Mouse (Mus musculus) right cerebral cortex, adult 2 months (tissue): ENCODE data around the gene Wdr48.
A peak's percentile ranks its signal among the peaks of the same experiment; 100 is the strongest.

Source experiments
- DNase-seq, 2 experiments: peaks; one replicate each; pipeline ENCODE4 v3.0.0; 2021 to 2022; ENCODE audit warnings: low spot score in 2 of 2

The Wdr48 gene

DNA sequence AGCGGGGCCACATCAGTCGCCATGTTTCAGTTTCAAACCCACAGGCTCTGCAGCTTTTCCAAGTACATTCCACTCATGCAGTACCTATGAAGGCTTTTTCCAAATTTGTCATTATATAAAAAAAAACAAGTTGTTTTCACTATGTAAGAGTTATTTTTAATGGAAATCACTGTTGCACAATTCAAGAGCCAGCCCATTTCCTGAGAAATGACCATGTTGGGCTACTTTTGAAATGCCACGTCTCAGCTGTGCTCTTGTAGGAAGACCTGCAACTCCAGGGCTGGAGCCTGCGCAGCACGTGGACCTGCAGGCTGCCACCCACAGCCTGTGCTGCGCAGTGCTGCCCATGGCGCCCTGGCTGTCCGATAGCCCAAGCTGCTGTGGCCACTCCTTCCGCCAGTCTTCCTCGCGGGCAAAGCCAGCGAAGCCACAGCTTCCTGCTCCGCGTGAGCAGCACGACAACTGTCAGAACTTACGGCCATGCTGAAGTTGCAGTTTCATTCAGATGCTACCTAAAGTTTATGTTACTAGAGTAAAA lies 30.5 kb downstream of the Wdr48 start:
- DNase-seq, result no peak

DNA sequence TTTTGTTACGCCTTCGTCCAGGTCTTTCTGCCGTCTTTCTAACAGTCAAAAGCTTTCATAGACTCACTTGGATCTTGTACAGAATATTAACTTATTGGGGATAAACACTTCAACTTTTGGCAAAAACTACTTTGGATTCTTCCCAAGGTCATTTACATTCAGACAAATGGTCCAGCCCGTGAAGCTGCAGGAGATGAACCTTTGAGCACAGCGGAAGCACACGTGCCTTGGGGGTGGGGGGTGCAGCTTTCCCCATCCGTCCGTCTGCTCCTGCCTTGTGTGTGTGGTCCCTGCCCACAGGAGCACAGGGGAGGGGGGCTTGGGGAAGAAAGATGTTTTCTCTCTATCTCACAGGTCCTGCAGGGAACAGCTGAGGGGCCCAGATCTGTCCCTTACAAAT lies 31.1 kb downstream of the Wdr48 start:
- no peak for DNase-seq

DNA sequence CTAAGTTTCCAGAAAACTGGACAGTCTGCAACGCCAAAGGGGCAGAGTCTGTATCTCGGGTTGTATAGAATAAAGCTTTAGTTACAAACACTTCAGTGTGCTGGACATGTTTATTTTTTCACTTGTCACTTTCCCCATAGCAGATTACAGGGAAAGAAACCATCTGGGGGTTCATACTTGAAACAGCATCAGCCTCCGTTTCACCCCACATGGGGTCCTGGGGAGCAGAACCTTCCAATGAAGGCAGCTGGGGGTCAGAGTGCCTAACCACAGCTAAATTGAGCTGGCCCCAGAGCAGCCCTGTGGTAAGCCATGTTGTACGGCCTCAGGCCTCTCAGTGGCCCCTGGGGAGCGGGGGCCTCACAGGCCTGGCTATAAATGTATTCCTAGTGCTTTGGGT lies 31.8 kb downstream of the Wdr48 start:
- DNase-seq, result no peak

DNA sequence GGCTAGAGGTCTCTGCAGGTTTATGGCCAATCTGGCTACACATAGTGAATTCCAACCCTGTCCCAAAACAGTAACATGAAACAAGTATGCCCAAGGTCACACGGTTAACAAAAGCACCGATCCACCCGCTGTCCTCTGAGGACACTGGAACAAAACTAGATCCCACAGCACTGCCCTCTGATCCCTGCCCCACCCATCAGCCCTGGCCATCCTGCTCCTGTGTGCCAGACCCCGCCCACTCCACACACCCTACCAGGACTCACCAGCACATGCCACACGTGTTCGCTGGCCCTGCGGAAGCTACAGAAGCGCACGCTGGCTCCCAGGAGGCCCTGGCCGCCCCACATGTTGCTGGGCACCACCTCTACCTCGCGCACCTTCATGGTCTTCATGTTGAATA lies 37.7 kb downstream of the Wdr48 start:
- DNase-seq, result no peak

DNA sequence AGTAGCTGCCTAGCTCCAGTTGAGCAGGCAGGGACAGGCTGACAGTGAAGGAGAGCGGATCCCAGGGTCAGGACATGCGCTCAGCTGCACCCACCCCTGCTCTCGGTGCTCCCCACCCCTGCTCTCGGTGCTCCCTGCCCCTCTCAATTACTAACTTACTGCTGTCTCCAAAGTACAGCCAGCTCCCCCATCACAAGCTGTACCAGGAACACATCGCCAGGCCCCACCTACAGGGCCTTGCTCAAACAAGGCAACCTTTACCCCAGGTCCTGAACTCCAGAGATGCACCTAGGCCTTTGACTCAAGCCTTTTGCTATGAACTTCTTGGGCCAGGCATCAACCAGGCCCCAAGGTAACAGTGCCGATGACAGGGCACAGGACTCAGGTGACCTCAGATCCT lies 39.0 kb downstream of the Wdr48 start:
- DNase-seq, result no peak

DNA sequence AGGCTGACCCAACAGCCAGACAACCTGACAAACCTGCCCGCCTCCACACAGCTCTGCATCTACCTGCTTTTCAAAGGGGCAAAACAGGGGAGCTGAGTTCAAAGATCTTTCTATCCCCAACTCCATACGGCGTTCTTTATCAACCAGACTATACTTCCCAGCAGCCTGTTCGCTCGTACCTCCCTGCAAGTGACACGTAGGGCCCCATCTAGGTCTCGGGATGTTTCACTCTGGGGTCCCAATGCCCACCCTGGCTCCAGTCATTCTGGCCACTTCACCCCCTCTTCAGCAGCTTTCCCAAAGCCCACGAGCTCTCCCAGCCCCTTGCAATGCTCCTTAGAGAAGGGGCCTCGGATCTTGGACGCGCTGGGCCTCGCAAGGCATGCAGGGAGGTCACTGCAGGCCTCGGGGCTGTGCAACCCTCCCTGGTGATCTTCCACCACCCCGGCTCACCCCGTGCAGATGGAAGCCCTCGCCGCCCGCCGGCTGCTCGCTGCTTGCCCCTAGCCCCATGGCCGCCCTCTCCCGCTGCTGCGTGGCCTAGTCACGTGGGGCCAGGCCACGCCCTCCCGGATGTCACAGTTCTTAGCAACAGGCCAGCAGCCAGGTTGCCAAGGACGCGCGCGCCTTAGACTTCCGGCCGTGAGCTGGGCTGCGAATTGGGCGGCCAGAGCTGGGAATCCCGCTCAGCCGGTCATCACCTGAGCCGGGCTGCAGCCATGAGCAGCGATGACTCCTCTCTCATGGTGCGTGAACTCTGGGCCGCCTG lies 42.5 kb downstream of the Wdr48 start, which contains the start of the genes Gorasp1 and Ttc21a:
Gene Gorasp1, minus strand, starts transcription at position 561 of the 769 bp plus-strand sequence.
Gene Ttc21a, plus strand, starts transcription at position 602 of the 769 bp plus-strand sequence.
- DNase-seq, result peak; percentile 92 to 97

DNA sequence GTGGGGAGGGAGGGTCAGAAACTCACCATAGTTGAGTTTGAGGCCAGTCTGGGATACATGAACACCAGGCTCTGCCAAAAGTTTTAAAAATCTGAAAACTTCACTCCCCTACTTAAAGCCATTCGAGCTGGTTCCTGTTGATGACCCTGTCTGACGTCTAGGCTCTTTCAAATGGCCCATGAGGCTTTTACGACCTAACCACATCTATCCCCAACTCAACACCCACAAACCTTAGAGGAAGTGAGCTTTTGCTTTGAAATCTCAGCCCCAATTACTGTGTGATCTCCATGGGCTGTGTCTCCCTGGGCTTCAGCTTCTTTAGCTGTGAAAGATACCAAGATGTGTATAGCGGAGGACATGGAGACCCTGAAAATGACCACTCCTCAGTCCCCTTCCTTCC lies 43.8 kb downstream of the Wdr48 start:
- DNase-seq, result no peak

DNA sequence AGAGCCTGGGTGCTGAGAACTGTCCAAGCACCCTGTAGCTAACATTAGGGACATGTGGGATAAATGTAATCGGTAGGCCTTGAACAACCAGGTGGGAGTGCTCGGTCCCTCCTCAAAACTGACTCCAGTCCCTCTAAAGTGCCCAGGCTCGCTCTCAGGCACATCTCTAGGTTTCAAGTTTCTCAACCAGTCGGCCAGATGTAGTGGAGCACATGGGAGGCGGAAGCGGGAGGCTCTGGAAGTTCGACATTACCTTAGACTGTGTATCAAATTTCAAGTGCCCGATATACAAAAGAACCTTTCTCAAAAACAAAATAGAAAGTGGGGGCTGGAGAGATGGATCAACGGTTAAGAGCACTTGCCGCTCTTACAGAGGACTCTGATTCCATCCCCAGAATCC lies 45.0 kb downstream of the Wdr48 start:
- no peak for DNase-seq

DNA sequence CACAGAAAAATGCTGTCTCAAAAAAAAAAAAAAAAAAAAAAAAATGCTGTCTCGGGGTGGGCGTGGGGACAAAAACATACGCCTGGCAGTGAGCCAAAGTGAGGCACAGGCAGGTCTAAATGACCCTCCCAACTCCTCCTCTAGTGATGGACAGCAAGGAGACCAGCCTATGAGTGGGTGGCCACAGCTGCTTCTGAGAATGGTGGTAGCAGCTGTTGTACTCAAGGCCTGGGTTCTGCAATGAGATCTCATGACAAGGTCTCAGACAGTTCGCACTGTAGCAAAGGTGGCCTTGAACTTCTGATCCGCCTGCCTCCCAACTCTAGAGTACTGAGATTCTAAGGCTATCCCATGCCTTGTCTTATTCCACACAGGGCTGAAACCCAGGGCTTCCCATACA lies 46.7 kb downstream of the Wdr48 start:
- no peak for DNase-seq

DNA sequence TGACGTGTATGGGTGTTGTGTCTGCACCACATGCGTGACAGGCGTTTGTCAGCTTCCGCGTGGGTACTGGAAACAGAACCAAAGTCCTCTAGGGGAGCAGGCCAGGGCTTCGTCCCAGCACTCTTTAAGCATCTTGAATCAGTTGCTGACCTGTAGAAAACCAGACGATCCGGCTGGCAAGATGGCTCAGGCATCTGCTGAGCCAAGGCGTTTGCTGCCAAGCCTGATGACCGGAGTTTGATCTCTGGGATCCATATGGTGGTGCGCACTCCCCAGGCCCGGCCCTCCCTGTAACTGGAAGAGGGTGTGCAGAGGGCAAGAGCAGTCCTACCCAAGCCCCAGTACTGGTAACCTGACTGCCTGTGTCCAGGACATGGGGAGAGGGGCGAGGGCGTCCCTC lies 47.2 kb downstream of the Wdr48 start:
- no peak for DNase-seq

DNA sequence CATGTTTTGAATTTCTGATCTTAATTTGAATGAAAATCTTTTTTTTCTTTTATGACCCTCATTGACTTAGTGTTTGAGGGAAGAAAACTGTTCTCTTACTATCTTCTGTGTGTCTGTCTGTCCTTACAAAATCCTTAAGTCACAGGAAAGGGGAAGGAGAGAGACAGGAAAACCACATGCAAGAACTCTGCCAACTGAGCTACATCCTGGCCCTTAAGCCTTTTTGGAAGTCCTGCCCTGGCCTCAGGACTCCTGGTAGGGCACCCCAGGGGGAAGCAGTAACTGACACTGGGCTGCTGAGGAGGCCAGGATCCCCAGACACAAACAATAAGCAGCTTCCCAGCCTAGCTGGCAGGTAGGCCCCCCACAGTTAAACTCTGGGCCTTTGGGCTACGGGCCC lies 48.6 kb downstream of the Wdr48 start:
- no peak for DNase-seq

DNA sequence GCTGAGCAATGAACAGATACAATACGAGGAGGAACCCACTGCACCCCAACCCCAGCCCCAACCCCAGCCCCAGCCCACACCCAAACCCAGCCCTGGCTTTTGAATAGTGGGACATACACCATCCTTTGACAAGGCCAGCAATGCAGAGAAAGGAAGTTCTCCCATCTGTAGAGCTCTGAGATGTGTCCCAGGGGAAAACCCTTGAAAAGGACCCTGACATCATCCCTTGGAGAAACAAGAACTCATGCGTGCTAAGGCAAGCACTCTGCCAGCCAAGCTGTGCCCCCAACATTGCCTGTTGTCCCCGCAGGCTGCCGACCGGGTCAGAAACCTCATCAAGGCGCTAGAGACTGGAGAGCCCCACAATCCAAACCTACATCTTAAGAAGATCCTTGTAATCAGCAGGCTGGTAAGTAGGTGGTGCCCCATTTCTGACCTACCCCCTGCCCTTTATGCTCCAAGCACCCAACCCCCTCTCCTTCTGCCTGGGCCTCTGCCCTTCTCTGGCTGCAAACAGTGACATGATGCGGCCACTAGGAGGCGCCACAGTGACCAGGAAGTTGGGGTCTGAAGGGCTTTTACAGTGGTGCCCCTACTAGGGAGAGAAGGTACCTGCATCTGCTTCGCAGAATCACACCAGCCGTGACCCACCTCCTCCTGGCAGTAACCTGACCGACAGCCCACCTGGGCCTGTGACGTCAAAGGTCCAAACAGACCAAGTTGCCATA lies 50.7 kb downstream of the Wdr48 start:
- no peak for DNase-seq

DNA sequence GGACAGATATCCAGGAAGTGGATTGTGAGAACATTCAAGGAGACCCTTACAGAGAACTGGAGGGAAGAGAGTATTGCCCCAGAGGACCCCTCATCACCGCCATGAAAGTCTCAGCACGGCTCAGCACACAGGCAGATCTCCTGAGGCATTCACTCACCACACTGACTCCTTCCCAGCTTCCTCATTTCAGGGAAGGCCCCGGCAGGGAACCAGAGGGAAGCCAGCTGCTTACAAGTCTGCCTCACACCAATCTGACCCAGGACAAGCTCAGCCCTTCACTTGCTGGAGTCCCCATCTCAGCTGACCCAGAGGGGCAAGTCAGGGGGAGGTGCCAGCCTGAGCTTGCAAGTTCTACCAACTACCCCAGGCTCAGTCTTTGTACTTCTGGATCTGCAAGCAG lies 54.1 kb downstream of the Wdr48 start:
- no peak for DNase-seq

DNA sequence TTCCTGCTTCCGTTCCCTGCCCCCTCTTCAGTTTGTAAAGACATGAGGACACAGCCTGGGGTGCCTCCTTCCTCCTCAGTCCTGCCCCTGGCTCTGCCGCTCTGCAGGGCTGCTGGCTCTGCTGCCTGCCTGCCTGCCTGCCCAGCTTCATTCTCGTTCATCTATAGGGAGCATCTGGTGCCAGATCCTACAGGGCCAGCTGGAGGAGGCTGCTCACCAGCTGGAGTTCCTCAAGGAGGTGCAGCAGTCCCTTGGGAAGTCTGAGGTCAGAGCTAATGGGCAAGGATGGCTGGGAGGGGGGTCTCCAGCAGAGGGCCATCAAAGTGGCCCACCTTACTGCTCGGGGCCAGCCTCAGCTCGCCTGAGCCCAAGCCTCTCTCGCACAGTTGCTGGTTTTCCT lies 55.8 kb downstream of the Wdr48 start:
- no peak for DNase-seq

DNA sequence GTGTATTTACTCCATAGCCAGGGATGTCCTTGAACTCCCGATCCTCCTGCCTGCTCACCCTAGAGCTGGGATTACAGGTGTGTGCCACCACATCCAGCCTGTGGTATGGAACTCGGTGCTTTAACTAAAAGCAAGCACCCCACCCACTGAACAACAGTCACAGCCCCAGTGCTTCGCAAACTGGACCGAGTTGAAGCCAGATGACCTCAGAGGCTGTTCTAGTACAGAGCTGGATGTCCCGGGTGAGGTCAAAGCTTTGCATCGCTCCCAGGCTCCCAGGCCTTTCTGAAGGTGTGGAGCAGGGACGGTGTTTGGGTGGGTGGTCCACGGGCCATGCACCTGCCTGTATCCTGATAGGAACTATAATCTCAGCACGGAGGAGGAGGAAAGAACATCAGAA lies 56.7 kb downstream of the Wdr48 start:
- no peak for DNase-seq

DNA sequence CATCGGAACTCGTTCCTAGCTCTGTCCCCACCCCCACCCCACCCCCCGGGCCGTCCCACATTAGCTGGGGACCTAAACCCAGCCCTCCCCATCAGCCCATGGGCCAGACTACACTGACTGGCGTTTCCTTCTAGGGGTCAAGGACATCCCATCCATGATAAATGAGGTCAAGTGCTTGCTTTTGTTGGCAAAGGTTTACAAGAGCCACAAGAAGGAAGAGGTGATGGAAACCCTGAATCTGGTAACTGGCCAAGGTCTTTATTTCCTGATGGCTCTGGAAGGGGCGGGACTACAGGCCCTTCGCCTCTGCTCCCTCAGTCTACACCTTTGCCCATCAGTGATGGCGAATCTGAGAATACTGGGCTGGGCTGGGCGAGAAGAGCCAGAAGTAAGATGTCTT lies 64.2 kb downstream of the Wdr48 start:
- no peak for DNase-seq

DNA sequence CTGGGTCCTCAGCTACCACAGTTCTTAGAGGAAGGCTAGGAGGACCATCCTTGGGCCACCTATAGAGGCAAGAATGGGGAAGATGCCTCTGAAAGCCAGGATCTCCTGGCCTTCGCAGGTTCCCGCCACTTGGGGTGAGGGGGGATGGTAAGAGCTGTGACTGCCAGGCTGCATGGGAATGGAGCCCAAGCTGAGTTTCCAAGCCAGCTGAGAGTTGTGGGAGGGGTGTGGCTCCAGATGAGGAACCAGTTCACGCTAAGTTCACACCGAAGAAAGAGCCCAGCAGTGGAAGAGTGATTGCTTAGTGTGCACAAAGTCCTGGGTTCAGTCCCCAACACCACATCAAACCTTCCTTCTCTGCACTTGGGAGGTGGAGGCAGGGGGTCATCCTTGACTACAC lies 67.5 kb downstream of the Wdr48 start:
- DNase-seq, result no peak

DNA sequence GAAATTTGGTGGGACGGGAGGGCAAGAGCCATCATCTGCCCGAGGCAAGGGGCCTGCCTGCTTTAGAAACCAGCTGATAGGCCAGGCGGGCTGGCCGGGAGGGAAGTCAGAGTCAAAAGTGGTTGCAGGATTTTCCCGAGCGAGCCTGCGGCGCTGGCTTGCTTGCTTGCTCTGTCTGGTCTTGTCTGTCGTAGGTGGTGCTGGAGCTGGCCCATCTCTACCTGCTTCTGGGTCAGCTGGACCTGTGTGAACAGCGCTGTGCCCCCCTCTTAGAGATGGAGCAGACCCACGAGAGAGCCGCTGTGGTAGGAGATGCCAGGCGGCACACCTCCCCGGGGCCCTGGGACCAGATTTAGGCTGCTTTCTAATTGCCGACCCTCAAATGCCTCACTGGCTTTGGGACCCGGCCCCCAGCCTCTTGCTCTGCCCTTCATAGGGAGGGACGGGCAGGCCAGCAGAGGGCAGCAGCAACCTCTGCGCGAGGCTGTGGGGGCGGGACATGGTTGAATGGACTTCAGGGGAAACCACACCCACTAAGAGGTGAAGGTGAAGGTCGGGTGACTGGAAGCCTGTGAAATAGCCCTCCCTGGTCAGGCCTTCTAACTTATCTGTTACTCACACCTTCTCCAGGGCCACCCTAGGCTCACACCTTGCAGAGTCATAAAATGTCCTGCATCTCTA lies 68.4 kb downstream of the Wdr48 start:
- DNase-seq, result no peak

DNA sequence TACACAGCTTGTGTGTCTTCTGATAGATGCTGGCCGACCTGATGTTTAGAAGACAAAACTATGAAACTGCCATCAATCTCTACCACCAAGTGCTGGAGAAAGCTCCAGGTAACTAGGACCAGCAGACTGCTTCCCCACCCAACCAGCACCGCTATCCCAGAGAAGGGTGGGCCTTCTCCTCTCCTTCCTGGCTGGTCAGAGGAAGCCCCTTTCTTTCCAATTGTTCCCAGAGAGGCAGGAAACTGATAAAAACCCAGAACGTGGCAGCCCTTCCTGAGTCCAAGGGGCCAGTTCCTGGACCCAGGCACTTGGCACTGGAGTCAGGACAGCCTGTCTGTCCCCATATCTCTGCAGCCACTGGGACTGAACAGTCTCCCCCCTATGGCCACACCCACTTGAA lies 69.5 kb downstream of the Wdr48 start:
- DNase-seq, result no peak

DNA sequence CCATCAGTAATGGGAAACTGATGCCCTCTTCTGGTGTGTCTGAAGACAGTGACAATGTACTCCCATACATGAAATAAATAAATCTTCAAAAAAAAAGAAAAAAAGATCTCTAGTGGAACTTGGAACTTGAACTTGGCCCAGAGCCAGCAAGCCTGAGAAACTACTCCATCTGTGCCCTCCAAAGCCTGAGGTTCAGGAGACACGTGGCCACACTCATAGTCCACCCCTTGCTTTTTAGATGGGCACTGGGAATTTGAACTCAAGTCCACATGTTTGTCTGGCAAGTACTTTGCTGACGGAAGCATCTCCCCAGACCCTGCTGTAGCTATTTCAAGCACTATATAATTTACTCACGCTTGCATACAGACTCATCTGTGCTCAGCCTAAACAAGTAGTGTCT lies 70.5 kb downstream of the Wdr48 start:
- DNase-seq, result no peak

DNA sequence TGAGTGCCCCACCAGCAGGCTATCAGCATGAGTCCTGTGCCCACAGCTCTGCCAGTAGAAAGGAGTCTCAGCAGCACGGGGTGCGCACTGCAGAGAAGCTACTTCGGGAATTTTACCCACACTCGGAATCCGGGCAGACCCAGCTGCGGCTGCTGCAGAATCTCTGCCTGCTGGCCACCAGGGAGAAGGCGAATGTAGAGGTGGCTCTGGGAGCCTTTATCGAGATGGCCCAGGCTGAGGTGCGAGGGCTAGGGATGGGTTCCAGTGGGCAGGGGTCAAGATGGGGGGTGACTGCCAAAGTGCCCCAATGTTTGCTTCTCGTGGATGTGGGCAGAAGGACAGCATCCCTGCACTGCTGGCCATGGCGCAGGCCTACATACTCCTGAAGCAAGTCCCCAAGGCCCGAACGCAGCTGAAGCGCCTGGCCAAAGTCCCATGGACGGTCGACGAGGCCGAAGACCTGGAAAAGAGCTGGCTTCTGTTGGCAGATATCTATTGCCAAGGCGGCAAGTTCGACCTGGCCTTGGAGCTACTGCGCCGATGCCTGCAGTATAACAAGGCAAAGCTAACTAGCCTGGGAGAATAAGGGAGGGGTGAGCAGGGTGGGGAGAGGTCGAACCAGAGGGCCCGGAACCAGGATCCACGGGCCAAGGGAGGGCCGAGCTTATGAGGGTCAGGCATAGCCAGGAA lies 71.7 kb downstream of the Wdr48 start:
- no peak for DNase-seq

DNA sequence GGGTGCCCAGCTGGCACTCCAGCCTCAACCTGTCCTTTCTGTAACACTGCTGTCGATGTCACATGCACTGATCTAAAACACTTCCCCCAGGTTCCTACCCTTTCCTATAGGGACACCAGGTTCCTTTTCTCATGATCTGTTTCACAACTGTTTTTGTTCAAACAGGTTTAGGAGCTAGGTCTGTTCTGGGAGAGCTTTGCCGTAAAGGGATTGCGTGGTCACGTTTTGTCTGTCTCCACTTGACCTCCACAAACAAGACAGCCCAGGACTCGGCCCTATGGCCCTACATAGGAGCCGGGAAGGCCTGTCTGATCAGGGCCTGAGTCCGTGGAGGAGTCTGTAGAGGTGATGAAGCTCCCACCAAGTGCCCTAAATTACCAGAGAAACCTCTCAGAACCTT lies 75.1 kb downstream of the Wdr48 start:
- no peak for DNase-seq
